ENCODE assay signal across 22 mouse cellular contexts in genomic region chr16:8724031-8724430, GRCm38 (mm10). TPM values are rescaled to one million over a fixed set of nuclear protein-coding genes. Genes with fewer than 3 reads are reported as not detected.
"Had no signal": no experiment of that assay in that cellular context is flagged by ENCODE, and none has a peak within 500 bp of the region (broad histone marks: within the 10 kb centered on the region; RNA-seq: fewer than 3 reads in every experiment).

No protein-coding gene starts in this region.

- H3K36me3 ChIP-seq: limb, embryonic 13.5 days; midbrain, embryonic 12.5 days; neural tube, embryonic 13.5 days; stomach, embryonic 15.5 days had no signal

- H3K4me2 ChIP-seq: limb, embryonic 13.5 days; liver, embryonic 11.5 days; midbrain, embryonic 12.5 days; neural tube, embryonic 13.5 days; stomach, embryonic 15.5 days had no signal

- H3K27me3 ChIP-seq: limb, embryonic 13.5 days; midbrain, embryonic 12.5 days; neural tube, embryonic 13.5 days; stomach, embryonic 15.5 days had no signal

- H3K9me3 ChIP-seq: limb, embryonic 13.5 days; midbrain, embryonic 12.5 days; neural tube, embryonic 13.5 days; stomach, embryonic 15.5 days had no signal

- DNase-seq: kidney, adult 8-10 months; kidney, postnatal 25 days; left cerebral cortex, postnatal 4 days; lung, adult 18-20 months; right cerebral cortex, postnatal 25 days; thymus, adult 2 months; thymus, postnatal 25 days had no signal

- H3K27ac ChIP-seq: limb, embryonic 13.5 days; midbrain, embryonic 12.5 days; neural tube, embryonic 13.5 days; stomach, embryonic 15.5 days had no signal

- H3K4me1 ChIP-seq: stomach, embryonic 15.5 days had no signal

- H3K9ac ChIP-seq: limb, embryonic 13.5 days; midbrain, embryonic 12.5 days; neural tube, embryonic 13.5 days; stomach, embryonic 15.5 days had no signal

- H3K4me3 ChIP-seq: limb, embryonic 13.5 days; midbrain, embryonic 12.5 days; neural tube, embryonic 13.5 days; stomach, embryonic 15.5 days had no signal

RNA-seq across cellular contexts. Expression of gene Gm5767, which starts 43.5 kb away (rescaled TPM):
- total RNA-seq: layer of hippocampus, adult 18-20 months; layer of hippocampus, postnatal 14 days; left cerebral cortex, adult 18-20 months; left cerebral cortex, postnatal 10 days; left cerebral cortex, postnatal 4 days; megakaryocyte-erythroid progenitor cell, adult 5-6 weeks had no signal
- polyA plus RNA-seq: kidney, embryonic 16.5 days; limb, embryonic 13.5 days; liver, embryonic 11.5 days; lung, embryonic 16.5 days; midbrain, embryonic 12.5 days; midbrain, embryonic 16.5 days; neural tube, embryonic 13.5 days; small intestine, adult 2 months; stomach, embryonic 15.5 days; urinary bladder, adult 2 months had no signal
